Mouse (Mus musculus) kidney, adult 11 months (tissue): ENCODE results near the gene Olfr1394.
"Not testable (repeated sequence)": the region's sequence is repeated elsewhere in the genome, so short reads cannot be mapped to it uniquely, and the experiment has no call there.

Experiments
- DNase-seq: peaks from one replicate; pipeline ENCODE4 v3.0.0; 2022

Gene Olfr1394

GRCm38 (mm10) chr11:49191083-49191482 is 36.9 kb downstream of the Olfr1394 start:
- no peak for DNase-seq

DNA sequence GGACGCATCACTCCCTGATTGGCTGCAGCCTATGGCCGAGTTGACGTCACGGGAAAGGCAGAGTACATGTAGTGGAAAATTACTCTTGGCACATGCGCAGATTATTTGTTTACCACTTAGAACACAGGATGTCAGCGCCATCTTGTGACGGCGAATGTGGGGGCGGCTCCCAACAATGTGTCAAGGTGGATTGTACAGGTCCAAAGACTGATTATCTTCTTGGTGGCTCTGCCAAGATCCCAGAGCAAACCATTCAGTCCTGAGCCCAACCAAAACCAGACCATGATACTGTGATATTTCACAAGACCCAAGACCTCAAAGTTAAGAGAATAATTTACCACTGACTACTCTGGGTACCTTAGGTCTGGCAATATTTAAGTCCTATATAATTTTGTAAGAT is 40.6 kb downstream of the Olfr1394 start:
- not testable (repeated sequence) for DNase-seq

GRCm38 (mm10) chr11:49195819-49196322 is 41.7 kb downstream of the Olfr1394 start:
- no peak for DNase-seq

DNA sequence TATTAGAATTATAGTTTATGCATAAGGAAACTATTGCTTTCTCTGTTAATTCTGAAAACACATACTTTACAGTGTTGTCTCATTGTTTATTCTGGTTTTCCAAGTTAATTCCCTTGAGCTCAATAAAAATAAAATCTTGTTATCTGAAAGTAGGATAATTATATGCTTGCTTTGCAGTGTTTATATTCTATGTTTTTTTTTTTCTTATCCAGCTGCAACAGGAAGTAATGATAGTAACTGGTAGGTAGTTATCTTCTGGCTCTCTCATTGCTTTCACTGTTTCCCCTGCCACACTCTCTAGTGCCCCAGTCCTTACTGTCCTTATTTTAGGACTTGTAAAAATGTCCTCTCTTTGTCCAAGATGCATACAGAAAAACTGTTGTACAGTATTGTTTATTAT is 46.5 kb downstream of the Olfr1394 start:
- no peak for DNase-seq

DNA sequence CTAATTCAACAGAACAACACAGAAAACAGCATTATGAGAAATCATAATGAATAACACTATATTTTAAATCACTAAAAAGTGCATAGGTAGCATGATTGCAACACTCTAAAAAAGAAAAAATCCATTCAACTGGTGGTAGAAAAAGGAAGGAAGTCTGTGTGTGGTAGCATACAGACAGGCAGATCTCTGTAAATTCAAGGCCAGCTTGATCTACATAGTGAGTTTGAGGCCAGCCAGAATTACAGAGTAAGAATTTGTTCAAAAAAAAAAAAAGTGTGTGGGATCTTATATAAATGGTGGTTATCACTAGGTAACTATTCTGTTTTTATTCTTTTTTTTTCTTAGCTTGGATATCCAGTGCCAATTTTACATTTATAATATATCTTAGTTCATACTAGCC is 47.0 kb downstream of the Olfr1394 start:
- DNase-seq: no peak

- no peak for DNase-seq
These were observed 47.9 kb downstream of the Olfr1394 start for GRCm38 (mm10) chr11:49202071-49202470.

GRCm38 (mm10) chr11:49202523-49203061 is 48.4 kb downstream of the Olfr1394 start:
- DNase-seq: peak; percentile 41

GRCm38 (mm10) chr11:49203129-49203768 is 49.1 kb downstream of the Olfr1394 start, which contains the start of gene Zfp62:
TSS of gene Zfp62 (plus strand) at chr11:49203292.
- DNase-seq: peak; percentile 96

GRCm38 (mm10) chr11:49203771-49204497 is 49.8 kb downstream of the Olfr1394 start:
- DNase-seq: no peak

- DNase-seq: no peak
These were observed 51.0 kb downstream of the Olfr1394 start for GRCm38 (mm10) chr11:49205080-49205590.

DNA sequence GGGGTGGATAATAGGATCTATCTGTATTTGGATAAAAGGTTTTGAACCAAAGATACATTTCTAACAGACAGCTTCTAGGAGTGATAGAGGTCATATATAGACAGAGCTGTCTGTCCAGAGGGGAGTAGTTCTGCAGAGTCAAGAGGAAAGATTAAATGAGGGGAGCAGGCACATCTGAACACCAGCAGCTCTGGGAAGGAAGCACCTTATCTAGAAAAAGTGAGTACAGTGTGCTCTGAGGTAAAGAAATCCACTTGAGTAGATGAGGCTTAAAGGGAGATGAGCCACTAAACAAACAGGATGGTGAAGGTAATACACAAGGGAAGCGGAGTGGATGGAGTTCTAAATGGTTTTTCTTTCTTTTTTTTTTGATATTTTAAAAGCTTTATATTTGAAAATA is 53.3 kb downstream of the Olfr1394 start:
- DNase-seq: no peak
